In the genomic region with DNA sequence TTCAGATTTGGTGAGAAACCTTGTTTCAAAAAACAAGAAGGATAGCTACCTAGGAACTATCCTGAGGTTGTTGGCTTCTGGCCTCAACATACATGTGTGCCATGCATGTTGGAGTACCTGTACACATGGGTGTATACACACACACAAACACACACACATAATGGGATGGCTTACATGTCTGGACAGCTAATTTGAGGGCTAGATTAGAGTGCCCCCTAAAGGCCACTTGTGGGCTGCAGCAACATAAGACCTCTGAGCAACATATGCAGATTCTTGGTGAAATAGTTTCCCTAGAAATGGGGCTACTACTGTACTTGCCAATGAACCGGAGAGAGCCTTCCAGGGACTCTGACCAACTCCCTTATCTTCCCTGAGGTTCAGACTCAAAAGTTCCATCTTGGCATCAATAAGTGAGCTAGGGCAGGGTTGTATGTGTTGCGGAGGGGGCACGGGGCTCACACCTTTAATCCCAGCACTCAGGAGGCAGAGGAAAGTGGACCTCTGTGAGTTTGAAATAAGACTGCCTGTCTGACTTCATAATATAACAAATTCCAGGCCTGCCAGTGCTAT, we compare ENCODE assay signal across 10 mouse cellular contexts. TPM values are rescaled to one million over a fixed set of nuclear protein-coding genes. Genes with fewer than 3 reads are reported as not detected.
DNase-seq lines count a peak whose midpoint lies in the region; ATAC-seq lines count a peak whose summit lies in the region.
"Had no signal": no experiment of that assay in that cellular context is flagged by ENCODE, and none has a peak within 500 bp of the region (broad histone marks: within the 10 kb centered on the region; RNA-seq: fewer than 3 reads in every experiment).

No protein-coding gene starts in this region.

- no peaks in the 10 kb centered on the region for H3K27me3 ChIP-seq in neural tube, embryonic 13.5 days
- H3K27me3 ChIP-seq: embryonic facial prominence, embryonic 13.5 days; liver, embryonic 13.5 days had no signal

- DNase-seq in kidney, adult 18-20 months: peak; percentile 51
- DNase-seq in kidney, adult 11 months: no peak
- peak; percentile 63 for DNase-seq in CD4-positive helper T cell, adult 2 months (ENCODE audit: low read depth, low spot score)
- DNase-seq in T-cell, adult 2 months (ENCODE audit: low spot score): peak; percentile 42
- peak; percentile 72 for DNase-seq in embryo, embryonic 10.5 days (ENCODE audit: low spot score)
- DNase-seq in layer of hippocampus, postnatal 10 days (ENCODE audit: low spot score in 2 of 2): peak; percentile 41 to 66
- DNase-seq: liver, embryonic 13.5 days had no signal

- ATAC-seq in neural tube, embryonic 13.5 days (ENCODE audit: low read depth): 0 out of 2 replicates have a peak, but pooled peaks have one; percentile 32
- ATAC-seq in erythroid progenitor cell, adult 5-6 weeks (replicated peaks; ENCODE audit: low FRiP score, poor library complexity, severe bottlenecking): no peak

- H3K9me3 ChIP-seq in neural tube, embryonic 13.5 days: no peaks in the 10 kb centered on the region
- H3K9me3 ChIP-seq: embryonic facial prominence, embryonic 13.5 days; liver, embryonic 13.5 days had no signal

- H3K9ac ChIP-seq in neural tube, embryonic 13.5 days: no peak overlapping the region
- H3K9ac ChIP-seq: embryonic facial prominence, embryonic 13.5 days; liver, embryonic 13.5 days had no signal

- H3K36me3 ChIP-seq in neural tube, embryonic 13.5 days: peaks cover 57% of the 10 kb centered on the region

- H3K4me2 ChIP-seq in neural tube, embryonic 13.5 days: no peak overlapping the region
- H3K4me2 ChIP-seq: embryonic facial prominence, embryonic 13.5 days; liver, embryonic 13.5 days had no signal

- WGBS in neural tube, embryonic 13.5 days: 87% methylated on average over 3 of the region's 3 CpGs

- H3K4me3 ChIP-seq in neural tube, embryonic 13.5 days: no peak overlapping the region
- H3K4me3 ChIP-seq: embryonic facial prominence, embryonic 13.5 days; liver, embryonic 13.5 days had no signal

- H3K27ac ChIP-seq in neural tube, embryonic 13.5 days (replicated peaks): no peak overlapping the region
- H3K27ac ChIP-seq: embryonic facial prominence, embryonic 13.5 days; liver, embryonic 13.5 days had no signal

- H3K4me1 ChIP-seq in neural tube, embryonic 13.5 days (replicated peaks): no peaks in the 10 kb centered on the region
- H3K4me1 ChIP-seq: embryonic facial prominence, embryonic 13.5 days; liver, embryonic 13.5 days had no signal

RNA-seq across cellular contexts. Expression of a gene that starts 15.2 kb away (rescaled TPM):
- 10 to 100 TPM; 37.2 to 37.5 TPM for total RNA-seq in layer of hippocampus, postnatal 10 days (2021)
- polyA plus RNA-seq in neural tube, embryonic 13.5 days (2015; fragmentation: Nextera tagmentation; extraction: Ambion mirVana): 45.7 and 54.9 TPM in 2 replicates
- total RNA-seq in erythroid progenitor cell, adult 5-6 weeks (2015; ENCODE audit: low replicate concordance): 8.8 and 9.4 TPM in 2 replicates
- total RNA-seq in erythroid progenitor cell, adult 5-6 weeks (2017; ENCODE audit: low replicate concordance): 4.2 and 5.6 TPM in 2 replicates

RNA-seq across cellular contexts. Expression of a gene that starts 16.3 kb away (rescaled TPM):
- 1 to 10 TPM; 1.5 to 1.6 TPM for total RNA-seq in layer of hippocampus, postnatal 10 days (2021)
- 3.4 and 3.7 TPM in 2 replicates for polyA plus RNA-seq in neural tube, embryonic 13.5 days (2015; fragmentation: Nextera tagmentation; extraction: Ambion mirVana)
- total RNA-seq in erythroid progenitor cell, adult 5-6 weeks (2015; ENCODE audit: low replicate concordance): 20.2 and 36.5 TPM in 2 replicates
- total RNA-seq in erythroid progenitor cell, adult 5-6 weeks (2017; ENCODE audit: low replicate concordance): 21.4 TPM in 2 replicates

Comparison
In these comparisons a context has a peak if more than half of its experiments do, and no peak if none do; other contexts are left out.
1. RNA of a gene that starts 16.3 kb away (total RNA-seq): 20.2 to 36.5 TPM in erythroid progenitor cell, adult 5-6 weeks; 1.5 to 1.6 TPM in layer of hippocampus, postnatal 10 days; every median in the first group is over 4 times any median in the second.